Mouse (Mus musculus): ENCODE results near the gene Lrcol1. TPM values are rescaled to one million over a fixed set of nuclear protein-coding genes. Genes with fewer than 3 reads are reported as not detected.

Lrcol1 gene
- polyA plus RNA-seq, 1 experiment from 2014 or later, result not detected

- Histone ChIP-seq H3K27me3 (replicated peaks; ENCODE audit: control insufficient read depth, insufficient read depth, low read length) (no peaks in the 10 kb centered on the region), H3K4me1 (replicated peaks; ENCODE audit: control insufficient read depth, insufficient read depth, low read length) (no peaks in the 10 kb centered on the region), H3K36me3 (ENCODE audit: control insufficient read depth, insufficient read depth, low read length) (peaks cover 16% of the 10 kb centered on the region; the same call in 1 of the 2 replicates), H3K4me2 (ENCODE audit: low read length) (no peak overlapping the region), H3K9ac (ENCODE audit: low read length) (no peak overlapping the region), H3K27ac (ENCODE audit: low read depth) (no peak overlapping the region), H3K4me3 (ENCODE audit: low read depth, low read length) (no peak overlapping the region), H3K9me3 (ENCODE audit: control insufficient read depth, low read length) (no peaks in the 10 kb centered on the region)
- no peak for DNase-seq (ENCODE audit: low spot score)
- WGBS, result 39% methylated on average over 16 of the region's 20 CpGs
- ATAC-seq (replicated peaks; ENCODE audit: low FRiP score, low TSS enrichment, low read depth), result no peak
These were observed 33.7 kb downstream of the Lrcol1 start for GRCm38 (mm10) chr5:110378181-110378583.

GRCm38 (mm10) chr5:110379086-110379485 is 34.6 kb downstream of the Lrcol1 start:
- ATAC-seq (replicated peaks; ENCODE audit: low FRiP score, low TSS enrichment, low read depth), result no peak
- Histone ChIP-seq H3K9ac (ENCODE audit: low read length) (no peak overlapping the region), H3K4me2 (ENCODE audit: low read length) (no peak overlapping the region), H3K27ac (ENCODE audit: low read depth) (no peak overlapping the region), H3K27me3 (replicated peaks; ENCODE audit: control insufficient read depth, insufficient read depth, low read length) (no peaks in the 10 kb centered on the region), H3K4me1 (replicated peaks; ENCODE audit: control insufficient read depth, insufficient read depth, low read length) (no peaks in the 10 kb centered on the region), H3K36me3 (ENCODE audit: control insufficient read depth, insufficient read depth, low read length) (peaks cover 13% of the 10 kb centered on the region; the same call in 1 of the 2 replicates), H3K9me3 (ENCODE audit: control insufficient read depth, low read length) (no peaks in the 10 kb centered on the region), H3K4me3 (ENCODE audit: low read depth, low read length) (no peak overlapping the region)
- WGBS, result 92% methylated on average over 15 of the region's 15 CpGs
- no peak for DNase-seq (ENCODE audit: low spot score)

- H3K4me1 ChIP-seq (replicated peaks; ENCODE audit: control insufficient read depth, insufficient read depth, low read length), result no peaks in the 10 kb centered on the region
- ATAC-seq (replicated peaks; ENCODE audit: low FRiP score, low TSS enrichment, low read depth) (no peak), DNase-seq (ENCODE audit: low spot score) (no peak)
- no peak overlapping the region for H3K27ac ChIP-seq (ENCODE audit: low read depth)
- H3K4me2 ChIP-seq (ENCODE audit: low read length), result no peak overlapping the region
- peaks cover 13% of the 10 kb centered on the region; the same call in 1 of the 2 replicates for H3K36me3 ChIP-seq (ENCODE audit: control insufficient read depth, insufficient read depth, low read length)
- no peaks in the 10 kb centered on the region for H3K9me3 ChIP-seq (ENCODE audit: control insufficient read depth, low read length)
- WGBS, result 84% methylated on average over 4 of the region's 4 CpGs
- H3K27me3 ChIP-seq (replicated peaks; ENCODE audit: control insufficient read depth, insufficient read depth, low read length), result no peaks in the 10 kb centered on the region
- no peak overlapping the region for H3K9ac ChIP-seq (ENCODE audit: low read length)
- H3K4me3 ChIP-seq (ENCODE audit: low read depth, low read length), result no peak overlapping the region
These were observed 35.3 kb downstream of the Lrcol1 start for GRCm38 (mm10) chr5:110379823-110380222.

- no peak overlapping the region for H3K4me3 ChIP-seq (ENCODE audit: low read depth, low read length)
- H3K27me3 ChIP-seq (replicated peaks; ENCODE audit: control insufficient read depth, insufficient read depth, low read length), result 0 out of 2 replicates have a peak, but pooled peaks cover 4% of the 10 kb centered on the region
- ATAC-seq (replicated peaks; ENCODE audit: low FRiP score, low TSS enrichment, low read depth) (no peak), DNase-seq (ENCODE audit: low spot score) (no peak)
- no peak overlapping the region for H3K4me2 ChIP-seq (ENCODE audit: low read length)
- no peak overlapping the region for H3K9ac ChIP-seq (ENCODE audit: low read length)
- no peak overlapping the region for H3K27ac ChIP-seq (ENCODE audit: low read depth)
- H3K4me1 ChIP-seq (replicated peaks; ENCODE audit: control insufficient read depth, insufficient read depth, low read length), result peaks cover 10% of the 10 kb centered on the region; the same call in 1 of the 2 replicates
- 80% methylated on average over 6 of the region's 6 CpGs for WGBS
- no peaks in the 10 kb centered on the region for H3K9me3 ChIP-seq (ENCODE audit: control insufficient read depth, low read length)
- no peaks in the 10 kb centered on the region; the same call in 1 of the 2 replicates for H3K36me3 ChIP-seq (ENCODE audit: control insufficient read depth, insufficient read depth, low read length)
These were observed 40.0 kb downstream of the Lrcol1 start for GRCm38 (mm10) chr5:110384491-110384890.

- Histone ChIP-seq H3K27me3 (replicated peaks; ENCODE audit: control insufficient read depth, insufficient read depth, low read length) (0 out of 2 replicates have a peak, but pooled peaks cover 4% of the 10 kb centered on the region), H3K4me2 (ENCODE audit: low read length) (0 out of 2 replicates have a peak overlapping the region, but pooled peaks have one; percentile 69), H3K4me1 (replicated peaks; ENCODE audit: control insufficient read depth, insufficient read depth, low read length) (peaks cover 10% of the 10 kb centered on the region; the same call in 1 of the 2 replicates), H3K9ac (ENCODE audit: low read length) (no peak overlapping the region), H3K27ac (ENCODE audit: low read depth) (no peak overlapping the region), H3K36me3 (ENCODE audit: control insufficient read depth, insufficient read depth, low read length) (no peaks in the 10 kb centered on the region), H3K4me3 (ENCODE audit: low read depth, low read length) (no peak overlapping the region), H3K9me3 (ENCODE audit: control insufficient read depth, low read length) (no peaks in the 10 kb centered on the region)
- no peak for ATAC-seq (replicated peaks; ENCODE audit: low FRiP score, low TSS enrichment, low read depth)
- WGBS, result 60% methylated on average over 4 of the region's 4 CpGs
- DNase-seq (ENCODE audit: low spot score), result no peak
These were observed 40.7 kb downstream of the Lrcol1 start for GRCm38 (mm10) chr5:110385263-110385662.

- Histone ChIP-seq H3K27ac (ENCODE audit: low read depth) (no peak overlapping the region), H3K4me2 (ENCODE audit: low read length) (peak overlapping the region; percentile 69), H3K27me3 (replicated peaks; ENCODE audit: control insufficient read depth, insufficient read depth, low read length) (0 out of 2 replicates have a peak, but pooled peaks cover 4% of the 10 kb centered on the region), H3K9me3 (ENCODE audit: control insufficient read depth, low read length) (no peaks in the 10 kb centered on the region), H3K36me3 (ENCODE audit: control insufficient read depth, insufficient read depth, low read length) (no peaks in the 10 kb centered on the region), H3K9ac (ENCODE audit: low read length) (peak overlapping the region; percentile 45), H3K4me1 (replicated peaks; ENCODE audit: control insufficient read depth, insufficient read depth, low read length) (peaks cover 10% of the 10 kb centered on the region; the same call in 1 of the 2 replicates), H3K4me3 (ENCODE audit: low read depth, low read length) (peak overlapping the region; percentile 67)
- WGBS, result 1% methylated on average over 87 of the region's 90 CpGs
- DNase-seq (ENCODE audit: low spot score) (peak; percentile 81), ATAC-seq (replicated peaks; ENCODE audit: low FRiP score, low TSS enrichment, low read depth) (peak; percentile 91)
These were observed 42.1 kb downstream of the Lrcol1 start for GRCm38 (mm10) chr5:110386371-110387330.

GRCm38 (mm10) chr5:110387332-110387731 is 42.8 kb downstream of the Lrcol1 start:
- DNase-seq (ENCODE audit: low spot score), result peak; percentile 61

GRCm38 (mm10) chr5:110390631-110391030 is 46.1 kb downstream of the Lrcol1 start:
- DNase-seq (ENCODE audit: low spot score) (no peak), ATAC-seq (replicated peaks; ENCODE audit: low FRiP score, low TSS enrichment, low read depth) (no peak)
- Histone ChIP-seq H3K27ac (ENCODE audit: low read depth) (no peak overlapping the region), H3K4me1 (replicated peaks; ENCODE audit: control insufficient read depth, insufficient read depth, low read length) (peaks cover 9% of the 10 kb centered on the region; the same call in 1 of the 2 replicates), H3K4me2 (ENCODE audit: low read length) (no peak overlapping the region), H3K9ac (ENCODE audit: low read length) (no peak overlapping the region), H3K9me3 (ENCODE audit: control insufficient read depth, low read length) (no peaks in the 10 kb centered on the region), H3K4me3 (ENCODE audit: low read depth, low read length) (no peak overlapping the region), H3K36me3 (ENCODE audit: control insufficient read depth, insufficient read depth, low read length) (no peaks in the 10 kb centered on the region), H3K27me3 (replicated peaks; ENCODE audit: control insufficient read depth, insufficient read depth, low read length) (0 out of 2 replicates have a peak, but pooled peaks cover 4% of the 10 kb centered on the region)
- WGBS, result 82% methylated on average over 4 of the region's 4 CpGs

More at GRCm38 (mm10) chr5:110387332-110387731, 42.8 kb downstream of the Lrcol1 start:
- WGBS, result 17% methylated on average over 8 of the region's 8 CpGs
- H3K4me1 ChIP-seq (replicated peaks; ENCODE audit: control insufficient read depth, insufficient read depth, low read length), result peaks cover 10% of the 10 kb centered on the region; the same call in 1 of the 2 replicates
- H3K9me3 ChIP-seq (ENCODE audit: control insufficient read depth, low read length), result no peaks in the 10 kb centered on the region
- H3K27ac ChIP-seq (ENCODE audit: low read depth), result no peak overlapping the region
- H3K4me3 ChIP-seq (ENCODE audit: low read depth, low read length), result peak overlapping the region; percentile 67
- peak overlapping the region; percentile 69 for H3K4me2 ChIP-seq (ENCODE audit: low read length)
- peak overlapping the region; percentile 45 for H3K9ac ChIP-seq (ENCODE audit: low read length)
- ATAC-seq (replicated peaks; ENCODE audit: low FRiP score, low TSS enrichment, low read depth), result no peak
- H3K27me3 ChIP-seq (replicated peaks; ENCODE audit: control insufficient read depth, insufficient read depth, low read length), result 0 out of 2 replicates have a peak, but pooled peaks cover 4% of the 10 kb centered on the region
- H3K36me3 ChIP-seq (ENCODE audit: control insufficient read depth, insufficient read depth, low read length), result no peaks in the 10 kb centered on the region
